Mouse (Mus musculus) limb, embryonic 13.5 days (tissue): ENCODE results near the gene Kcnmb2. TPM values are rescaled to one million over a fixed set of nuclear protein-coding genes. Genes with fewer than 3 reads are reported as not detected.

Experiments used
- ATAC-seq: fragments of 200-750 bp; cut with Nextera tagmentation; 2 replicates; pipeline ENCODE4 v1.8.0; 2017; ENCODE audit warnings: low read depth, moderate number of reproducible peaks, moderate TSS enrichment; ENCODE audit not compliant: low FRiP score
- H3K27ac ChIP-seq: fragments of 300-500 bp; sonication (generic); 2 replicates; pipeline ENCODE4 v1.5.1; 2015; ENCODE audit warnings: inconsistent platforms, mild to moderate bottlenecking, moderate library complexity
- H3K27me3 ChIP-seq: fragments of 300-500 bp; sonication (generic); 2 replicates; pipeline ENCODE4 v1.6.1; 2015; ENCODE audit warnings: mild to moderate bottlenecking, inconsistent platforms
- H3K36me3 ChIP-seq: fragments of 300-500 bp; sonication (generic); 2 replicates; pipeline ENCODE4 v1.6.1; 2015; ENCODE audit warnings: inconsistent platforms, mild to moderate bottlenecking, moderate library complexity
- H3K4me1 ChIP-seq: fragments of 300-500 bp; sonication (generic); 2 replicates; pipeline ENCODE4 v1.6.1; 2015; ENCODE audit warnings: inconsistent platforms
- H3K4me2 ChIP-seq: fragments of 300-500 bp; sonication (generic); replicated peaks from 2 replicates; pipeline ENCODE4 v1.6.1; 2015; ENCODE audit warnings: inconsistent platforms, mild to moderate bottlenecking, moderate library complexity
- H3K4me3 ChIP-seq: fragments of 300-500 bp; sonication (generic); 2 replicates; pipeline ENCODE4 v1.5.1; 2015; ENCODE audit warnings: moderate library complexity, mild to moderate bottlenecking, inconsistent platforms
- H3K9ac ChIP-seq: fragments of 300-500 bp; sonication (generic); 2 replicates; pipeline ENCODE4 v1.6.1; 2015; ENCODE audit warnings: mild to moderate bottlenecking, inconsistent platforms
- H3K9me3 ChIP-seq: fragments of 300-500 bp; sonication (generic); 2 replicates; pipeline ENCODE4 v1.6.1; 2016; ENCODE audit warnings: inconsistent platforms
- WGBS: fragments of 180-500 bp; shearing (Covaris S2); methylation state at CpG from one replicate; pipeline ENCODE4 v1.1.7; 2015; 5-methylcytosine and 5-hydroxymethylcytosine counted together
- polyA plus RNA-seq: library from polyadenylated mRNA; unstranded; fragments of >200 nt; fragmentation: Nextera tagmentation; extraction: Ambion mirVana; gene quantifications from 2 replicates; pipeline ENCODE4 v1.2.1, GENCODE M21; 2015

Gene Kcnmb2
- 0.26 and 1.0 TPM in 2 replicates for polyA plus RNA-seq

GRCm38 (mm10) chr3:31902504-31903330 lies at the start of gene Kcnmb2:
Gene Kcnmb2, plus strand, starts transcription at chr3:31902507.
- peaks cover 16% of the 10 kb centered on the region for H3K4me1 ChIP-seq
- peak within 1 kb of the TSS; percentile 33 for H3K4me3 ChIP-seq
- no peaks in the 10 kb centered on the region for H3K36me3 ChIP-seq
- no peak within 1 kb of the TSS for H3K27ac ChIP-seq
- peak within 1 kb of the TSS; percentile 65 for H3K4me2 ChIP-seq
- peak within 1 kb of the TSS; percentile 48 for H3K9ac ChIP-seq
- peak; percentile 64; the same call in 1 of the 2 replicates for ATAC-seq
- peaks cover 40% of the 10 kb centered on the region for H3K27me3 ChIP-seq
- 2% methylated on average over 22 of the region's 22 CpGs for WGBS
- H3K9me3 ChIP-seq, result no peaks in the 10 kb centered on the region

- no peak for ATAC-seq
- Histone ChIP-seq H3K27ac (no peak overlapping the region), H3K4me2 (no peak overlapping the region), H3K9me3 (no peaks in the 10 kb centered on the region), H3K4me1 (no peaks in the 10 kb centered on the region), H3K9ac (no peak overlapping the region), H3K36me3 (no peaks in the 10 kb centered on the region), H3K4me3 (no peak overlapping the region), H3K27me3 (no peaks in the 10 kb centered on the region)
- 82% methylated on average over 5 of the region's 5 CpGs for WGBS
These were observed 38.8 kb upstream of the Kcnmb2 start for GRCm38 (mm10) chr3:31863522-31863921.

GRCm38 (mm10) chr3:31864070-31864469 lies 38.2 kb upstream of the Kcnmb2 start:
- H3K9ac ChIP-seq, result no peak overlapping the region
- ATAC-seq, result no peak
- H3K4me2 ChIP-seq, result no peak overlapping the region
- no peak overlapping the region for H3K4me3 ChIP-seq
- no peaks in the 10 kb centered on the region for H3K4me1 ChIP-seq
- no peaks in the 10 kb centered on the region for H3K36me3 ChIP-seq
- H3K27ac ChIP-seq, result no peak overlapping the region
- H3K27me3 ChIP-seq, result no peaks in the 10 kb centered on the region
- 80% methylated on average over 3 of the region's 3 CpGs for WGBS
- no peaks in the 10 kb centered on the region for H3K9me3 ChIP-seq

- H3K27me3 ChIP-seq, result no peaks in the 10 kb centered on the region
- no peak overlapping the region for H3K27ac ChIP-seq
- H3K9ac ChIP-seq, result no peak overlapping the region
- H3K4me3 ChIP-seq, result no peak overlapping the region
- H3K4me1 ChIP-seq, result no peaks in the 10 kb centered on the region
- no peaks in the 10 kb centered on the region for H3K9me3 ChIP-seq
- 87% methylated on average over 3 of the region's 3 CpGs for WGBS
- ATAC-seq, result no peak
- no peaks in the 10 kb centered on the region for H3K36me3 ChIP-seq
- H3K4me2 ChIP-seq, result no peak overlapping the region
These were observed 30.8 kb upstream of the Kcnmb2 start for GRCm38 (mm10) chr3:31871461-31871860.

GRCm38 (mm10) chr3:31882621-31883131 lies 19.6 kb upstream of the Kcnmb2 start:
- no peaks in the 10 kb centered on the region for H3K27me3 ChIP-seq
- 79% methylated on average over 12 of the region's 12 CpGs for WGBS
- no peak overlapping the region for H3K9ac ChIP-seq
- H3K9me3 ChIP-seq, result no peaks in the 10 kb centered on the region
- no peak overlapping the region for H3K4me3 ChIP-seq
- no peak for ATAC-seq
- H3K27ac ChIP-seq, result no peak overlapping the region
- H3K36me3 ChIP-seq, result no peaks in the 10 kb centered on the region
- no peak overlapping the region for H3K4me2 ChIP-seq
- H3K4me1 ChIP-seq, result no peaks in the 10 kb centered on the region

GRCm38 (mm10) chr3:31892653-31893052 lies 9.7 kb upstream of the Kcnmb2 start:
- H3K4me2 ChIP-seq, result no peak overlapping the region
- no peaks in the 10 kb centered on the region for H3K27me3 ChIP-seq
- peaks cover 4% of the 10 kb centered on the region for H3K4me1 ChIP-seq
- H3K27ac ChIP-seq, result no peak overlapping the region
- H3K4me3 ChIP-seq, result no peak overlapping the region
- ATAC-seq, result no peak
- no peak overlapping the region for H3K9ac ChIP-seq
- 64% methylated on average over 2 of the region's 2 CpGs for WGBS
- H3K36me3 ChIP-seq, result no peaks in the 10 kb centered on the region
- no peaks in the 10 kb centered on the region for H3K9me3 ChIP-seq

GRCm38 (mm10) chr3:31903506-31903905 lies 1.2 kb downstream of the Kcnmb2 start:
- ATAC-seq, result no peak
- Histone ChIP-seq H3K9me3 (no peaks in the 10 kb centered on the region), H3K9ac (no peak overlapping the region), H3K4me3 (peak overlapping the region; percentile 33; the same call in 1 of the 2 replicates), H3K4me1 (peaks cover 16% of the 10 kb centered on the region), H3K4me2 (peak overlapping the region; percentile 65), H3K27ac (no peak overlapping the region), H3K27me3 (peaks cover 40% of the 10 kb centered on the region), H3K36me3 (no peaks in the 10 kb centered on the region)
- WGBS, result 8% methylated on average over 9 of the region's 9 CpGs

GRCm38 (mm10) chr3:31904156-31904555 lies 1.8 kb downstream of the Kcnmb2 start:
- 60% methylated on average over 5 of the region's 5 CpGs for WGBS
- Histone ChIP-seq H3K4me2 (no peak overlapping the region), H3K27ac (no peak overlapping the region), H3K27me3 (peaks cover 40% of the 10 kb centered on the region), H3K4me1 (peaks cover 16% of the 10 kb centered on the region), H3K9me3 (no peaks in the 10 kb centered on the region), H3K4me3 (no peak overlapping the region), H3K36me3 (no peaks in the 10 kb centered on the region), H3K9ac (no peak overlapping the region)
- no peak for ATAC-seq

- no peak overlapping the region for H3K9ac ChIP-seq
- no peak overlapping the region for H3K27ac ChIP-seq
- no peak overlapping the region for H3K4me2 ChIP-seq
- 56% methylated on average over 5 of the region's 5 CpGs for WGBS
- H3K4me1 ChIP-seq, result no peaks in the 10 kb centered on the region
- H3K36me3 ChIP-seq, result no peaks in the 10 kb centered on the region
- H3K9me3 ChIP-seq, result no peaks in the 10 kb centered on the region
- no peaks in the 10 kb centered on the region for H3K27me3 ChIP-seq
- no peak overlapping the region for H3K4me3 ChIP-seq
- ATAC-seq, result no peak
These were observed 8.9 kb downstream of the Kcnmb2 start for GRCm38 (mm10) chr3:31911168-31911567.

- Histone ChIP-seq H3K9ac (no peak overlapping the region), H3K4me2 (no peak overlapping the region), H3K36me3 (no peaks in the 10 kb centered on the region), H3K9me3 (no peaks in the 10 kb centered on the region), H3K27me3 (no peaks in the 10 kb centered on the region), H3K27ac (no peak overlapping the region), H3K4me1 (no peaks in the 10 kb centered on the region), H3K4me3 (no peak overlapping the region)
- 30% methylated on average over 3 of the region's 3 CpGs for WGBS
- ATAC-seq, result no peak
These were observed 9.4 kb downstream of the Kcnmb2 start for GRCm38 (mm10) chr3:31911690-31912089.

GRCm38 (mm10) chr3:31928544-31928943 lies 26.2 kb downstream of the Kcnmb2 start:
- H3K9ac ChIP-seq, result no peak overlapping the region
- ATAC-seq, result no peak
- WGBS, result 89% methylated on average over 1 of the region's 1 CpGs

GRCm38 (mm10) chr3:31934704-31935103 lies 32.4 kb downstream of the Kcnmb2 start:
- no peak for ATAC-seq
- H3K27ac ChIP-seq, result no peak overlapping the region
- H3K36me3 ChIP-seq, result no peaks in the 10 kb centered on the region
- H3K27me3 ChIP-seq, result no peaks in the 10 kb centered on the region
- no peak overlapping the region for H3K9ac ChIP-seq
- H3K9me3 ChIP-seq, result no peaks in the 10 kb centered on the region
- no peaks in the 10 kb centered on the region for H3K4me1 ChIP-seq
- H3K4me2 ChIP-seq, result no peak overlapping the region
- H3K4me3 ChIP-seq, result no peak overlapping the region
- 94% methylated on average over 1 of the region's 1 CpGs for WGBS

More at GRCm38 (mm10) chr3:31928544-31928943, 26.2 kb downstream of the Kcnmb2 start:
- Histone ChIP-seq H3K4me3 (no peak overlapping the region), H3K9me3 (no peaks in the 10 kb centered on the region), H3K4me1 (no peaks in the 10 kb centered on the region), H3K4me2 (no peak overlapping the region), H3K36me3 (no peaks in the 10 kb centered on the region), H3K27ac (no peak overlapping the region), H3K27me3 (no peaks in the 10 kb centered on the region)
